Mouse (Mus musculus) erythroid progenitor cell, adult 5-6 weeks (primary cell): ENCODE measurements at regions not wholly inside any gene's neighbourhood (a gene's known extent, or its start where the extent isn't known, plus 50 kb on each side); places are given as distances from the start of the nearest gene placed in this dataset.
"Not testable (repeated sequence)": the region's sequence is repeated elsewhere in the genome, so short reads cannot be mapped to it uniquely, and the experiment has no call there.

Experiments
- ATAC-seq: replicated peaks from 2 replicates; pipeline ENCODE4 v1.8.0; 2016; ENCODE audit warnings: moderate number of reproducible peaks, mild to moderate bottlenecking, moderate TSS enrichment, inconsistent platforms; ENCODE audit not compliant: poor library complexity, low FRiP score, severe bottlenecking

- no peak for ATAC-seq
Observed at GRCm38 (mm10) chr9:43857988-43858387, 114.2 kb downstream of the Nectin1 start.

GRCm38 (mm10) chr9:43858761-43859160 is 115.0 kb downstream of the Nectin1 start:
- ATAC-seq, result no peak

GRCm38 (mm10) chr9:43860264-43860663 is 116.5 kb downstream of the Nectin1 start:
- no peak for ATAC-seq

GRCm38 (mm10) chr9:43861375-43861774 is 117.6 kb downstream of the Nectin1 start:
- no peak for ATAC-seq

GRCm38 (mm10) chr9:43862034-43862433 is 118.2 kb downstream of the Nectin1 start:
- ATAC-seq, result not testable (repeated sequence)

GRCm38 (mm10) chr9:43863609-43864397 is 120.0 kb downstream of the Nectin1 start:
- ATAC-seq, result no peak

GRCm38 (mm10) chr9:43866802-43867201 is 123.0 kb downstream of the Nectin1 start:
- no peak for ATAC-seq

GRCm38 (mm10) chr9:43873841-43874240 is 130.1 kb downstream of the Nectin1 start:
- no peak for ATAC-seq

GRCm38 (mm10) chr9:43874332-43874731 is 130.5 kb downstream of the Nectin1 start:
- no peak for ATAC-seq

- no peak for ATAC-seq
Observed at GRCm38 (mm10) chr9:43879220-43879968, 135.6 kb downstream of the Nectin1 start.

GRCm38 (mm10) chr9:43879969-43880396 is 136.2 kb downstream of the Nectin1 start:
- ATAC-seq, result no peak

GRCm38 (mm10) chr9:43893086-43893485 is 149.3 kb downstream of the Nectin1 start:
- no peak for ATAC-seq

GRCm38 (mm10) chr9:43899239-43899638 is 143.9 kb upstream of the Thy1 start:
- ATAC-seq, result no peak

GRCm38 (mm10) chr9:43908325-43908724 is 134.9 kb upstream of the Thy1 start:
- ATAC-seq, result no peak

GRCm38 (mm10) chr9:43915015-43915414 is 128.2 kb upstream of the Thy1 start:
- ATAC-seq, result no peak

GRCm38 (mm10) chr9:43917467-43917866 is 125.7 kb upstream of the Thy1 start:
- ATAC-seq, result no peak

GRCm38 (mm10) chr9:43919010-43919409 is 124.2 kb upstream of the Thy1 start:
- no peak for ATAC-seq

- ATAC-seq, result no peak
Observed at GRCm38 (mm10) chr9:43920053-43920754, 123.0 kb upstream of the Thy1 start.

GRCm38 (mm10) chr9:43922231-43922630 is 121.0 kb upstream of the Thy1 start:
- ATAC-seq, result no peak

- no peak for ATAC-seq
Observed at GRCm38 (mm10) chr9:43923088-43923487, 120.1 kb upstream of the Thy1 start.

GRCm38 (mm10) chr9:43924795-43925194 is 118.4 kb upstream of the Thy1 start:
- no peak for ATAC-seq
